In genomic region chrX:166773408-166773854, GRCm38 (mm10) we compare ENCODE assay signal across 10 mouse cellular contexts.
DNase-seq lines count a peak whose midpoint lies in the region; ATAC-seq and TF ChIP-seq lines count a peak whose summit lies in the region.
"Had no signal": no experiment of that assay in that cellular context is flagged by ENCODE, and none has a peak within 500 bp of the region (broad histone marks: within the 10 kb centered on the region; RNA-seq: fewer than 3 reads in every experiment).

No protein-coding gene starts in this region.

- WGBS in forebrain, embryonic 12.5 days: 19% methylated on average over 6 of the region's 6 CpGs
- 24% methylated on average over 6 of the region's 6 CpGs for WGBS in forebrain, embryonic 16.5 days
- 18% methylated on average over 6 of the region's 6 CpGs for WGBS in embryonic facial prominence, embryonic 10.5 days
- WGBS in intestine, postnatal 0 days: 34% methylated on average over 6 of the region's 6 CpGs

- H3K36me3 ChIP-seq in forebrain, embryonic 12.5 days (replicated peaks): no peaks in the 10 kb centered on the region
- no peaks in the 10 kb centered on the region for H3K36me3 ChIP-seq in forebrain, embryonic 16.5 days (ENCODE audit: control insufficient read depth, insufficient read depth)
- H3K36me3 ChIP-seq in embryonic facial prominence, embryonic 10.5 days (replicated peaks): no peaks in the 10 kb centered on the region
- H3K36me3 ChIP-seq in intestine, postnatal 0 days (ENCODE audit: control insufficient read depth, insufficient read depth): no peaks in the 10 kb centered on the region
- H3K36me3 ChIP-seq: limb, embryonic 13.5 days had no signal

- H3K9me3 ChIP-seq in forebrain, embryonic 12.5 days: no peaks in the 10 kb centered on the region
- no peaks in the 10 kb centered on the region for H3K9me3 ChIP-seq in forebrain, embryonic 16.5 days (ENCODE audit: control insufficient read depth, low read length)
- H3K9me3 ChIP-seq in embryonic facial prominence, embryonic 10.5 days: no peaks in the 10 kb centered on the region
- no peaks in the 10 kb centered on the region for H3K9me3 ChIP-seq in intestine, postnatal 0 days (ENCODE audit: control insufficient read depth)
- H3K9me3 ChIP-seq: limb, embryonic 13.5 days had no signal

- ATAC-seq in forebrain, embryonic 12.5 days (ENCODE audit: low FRiP score): 0 out of 2 replicates have a peak, but pooled peaks have one; percentile 33
- ATAC-seq in forebrain, embryonic 16.5 days: no peak
- no peak for ATAC-seq in intestine, postnatal 0 days

- H3K4me3 ChIP-seq in forebrain, embryonic 12.5 days (replicated peaks): no peak overlapping the region
- no peak overlapping the region for H3K4me3 ChIP-seq in forebrain, embryonic 16.5 days (replicated peaks; ENCODE audit: low read length)
- no peak overlapping the region for H3K4me3 ChIP-seq in embryonic facial prominence, embryonic 10.5 days
- no peak overlapping the region for H3K4me3 ChIP-seq in intestine, postnatal 0 days (ENCODE audit: low read depth, low read length)
- H3K4me3 ChIP-seq: heart, adult 2 months; limb, embryonic 13.5 days had no signal

- H3K4me2 ChIP-seq in forebrain, embryonic 12.5 days: no peak overlapping the region
- no peak overlapping the region for H3K4me2 ChIP-seq in forebrain, embryonic 16.5 days (ENCODE audit: low read length)
- H3K4me2 ChIP-seq in intestine, postnatal 0 days (replicated peaks; ENCODE audit: low read depth): no peak overlapping the region
- H3K4me2 ChIP-seq: limb, embryonic 13.5 days had no signal

- no peak for TF ChIP-seq CTCF in intestine, postnatal 0 days (IDR thresholded peaks at IDR 0.05; ENCODE audit: low read depth)

- H3K27me3 ChIP-seq in forebrain, embryonic 12.5 days: peaks cover 42% of the 10 kb centered on the region
- H3K27me3 ChIP-seq in forebrain, embryonic 16.5 days (replicated peaks; ENCODE audit: control insufficient read depth, insufficient read depth, low read length): no peaks in the 10 kb centered on the region; the same call in 1 of the 2 replicates
- H3K27me3 ChIP-seq in embryonic facial prominence, embryonic 10.5 days (replicated peaks; ENCODE audit: low read depth, poor library complexity, severe bottlenecking): peaks cover 94% of the 10 kb centered on the region
- H3K27me3 ChIP-seq in intestine, postnatal 0 days (replicated peaks; ENCODE audit: control insufficient read depth, insufficient read depth, low read length): no peaks in the 10 kb centered on the region

- H3K4me1 ChIP-seq in forebrain, embryonic 12.5 days: peaks cover 5% of the 10 kb centered on the region
- H3K4me1 ChIP-seq in forebrain, embryonic 16.5 days (replicated peaks; ENCODE audit: control insufficient read depth, insufficient read depth, low read length): no peaks in the 10 kb centered on the region
- peaks cover 5% of the 10 kb centered on the region; the same call in 1 of the 2 replicates for H3K4me1 ChIP-seq in embryonic facial prominence, embryonic 10.5 days
- no peaks in the 10 kb centered on the region for H3K4me1 ChIP-seq in intestine, postnatal 0 days (replicated peaks; ENCODE audit: control insufficient read depth, insufficient read depth, low read length)
- H3K4me1 ChIP-seq: limb, embryonic 13.5 days had no signal

- DNase-seq in 416B (ENCODE audit: low read depth): peak; percentile 51
- peak; percentile 74 for DNase-seq in embryonic facial prominence, embryonic 10.5 days (ENCODE audit: low spot score)
- peak; percentile 22 for DNase-seq in lung, postnatal 10 days
- no peak for DNase-seq in ovary, adult 18-20 months (ENCODE audit: low spot score)
- no peak for DNase-seq in MN1 (ENCODE audit: low spot score)

- no peak overlapping the region for H3K27ac ChIP-seq in forebrain, embryonic 12.5 days
- no peak overlapping the region for H3K27ac ChIP-seq in forebrain, embryonic 16.5 days (ENCODE audit: low read length)
- peak overlapping the region; percentile 40 for H3K27ac ChIP-seq in embryonic facial prominence, embryonic 10.5 days (replicated peaks)
- H3K27ac ChIP-seq in intestine, postnatal 0 days (ENCODE audit: low read depth, low read length): no peak overlapping the region
- H3K27ac ChIP-seq: heart, adult 2 months; limb, embryonic 13.5 days had no signal

- no peak overlapping the region for H3K9ac ChIP-seq in forebrain, embryonic 12.5 days
- no peak overlapping the region for H3K9ac ChIP-seq in forebrain, embryonic 16.5 days (replicated peaks; ENCODE audit: low read depth, low read length)
- H3K9ac ChIP-seq in intestine, postnatal 0 days (ENCODE audit: low read depth, low read length): no peak overlapping the region
- H3K9ac ChIP-seq: limb, embryonic 13.5 days had no signal

Comparison
In these comparisons a context has a peak if more than half of its experiments do, and no peak if none do; other contexts are left out.
1. DNase-seq: peak in 416B (single experiment), embryonic facial prominence, embryonic 10.5 days (single experiment) and lung, postnatal 10 days (single experiment); none in ovary, adult 18-20 months (single experiment) and MN1 (single experiment).